Mouse (Mus musculus) embryonic facial prominence, embryonic 11.5 days (tissue): ENCODE measurements around the gene Exoc7. TPM values are rescaled to one million over a fixed set of nuclear protein-coding genes. Genes with fewer than 3 reads are reported as not detected.

Source experiments
- ATAC-seq: fragments of 200-750 bp; cut with Nextera tagmentation; replicated peaks from 2 replicates; pipeline ENCODE4 v1.8.0; 2017; ENCODE audit warnings: low read depth; ENCODE audit not compliant: insufficient number of reproducible peaks, low FRiP score, low TSS enrichment
- DNase-seq: peaks from one replicate; pipeline ENCODE4 v3.0.0-alpha.2; 2015; ENCODE audit warnings: low spot score
- H3K27ac ChIP-seq: fragments of 300-500 bp; sonication (generic); replicated peaks from 2 replicates; pipeline ENCODE4 v1.5.1; 2014; ENCODE audit warnings: mild to moderate bottlenecking, low read depth, low read length, control low read depth
- H3K27me3 ChIP-seq: fragments of 300-500 bp; sonication (generic); 2 replicates; pipeline ENCODE4 v1.6.1; 2014; ENCODE audit warnings: mild to moderate bottlenecking, low read length, moderate library complexity, mixed read lengths; ENCODE audit not compliant: control insufficient read depth, insufficient read depth
- H3K36me3 ChIP-seq: fragments of 300-500 bp; sonication (generic); replicated peaks from 2 replicates; pipeline ENCODE4 v1.6.1; 2014; ENCODE audit warnings: low read depth, mild to moderate bottlenecking, low read length, moderate library complexity, mixed read lengths; ENCODE audit not compliant: control insufficient read depth, insufficient read depth
- H3K4me1 ChIP-seq: fragments of 300-500 bp; sonication (generic); 2 replicates; pipeline ENCODE4 v1.6.1; 2014; ENCODE audit warnings: low read length, mixed read lengths; ENCODE audit not compliant: control insufficient read depth, insufficient read depth
- H3K4me2 ChIP-seq: fragments of 300-500 bp; sonication (generic); 2 replicates; pipeline ENCODE4 v1.6.1; 2014; ENCODE audit warnings: low read depth, mild to moderate bottlenecking, control low read depth, low read length, moderate library complexity
- H3K4me3 ChIP-seq: fragments of 300-500 bp; sonication (generic); 2 replicates; pipeline ENCODE4 v1.5.1; 2014; ENCODE audit warnings: low read depth, low read length, control low read depth
- H3K9ac ChIP-seq: fragments of 300-500 bp; sonication (generic); replicated peaks from 2 replicates; pipeline ENCODE4 v1.6.1; 2014; ENCODE audit warnings: mild to moderate bottlenecking, control low read depth, low read length
- H3K9me3 ChIP-seq: fragments of 300-500 bp; sonication (generic); replicated peaks from 2 replicates; pipeline ENCODE4 v1.6.1; 2016; ENCODE audit warnings: mild to moderate bottlenecking, low read length, inconsistent platforms, mixed read lengths; ENCODE audit not compliant: control insufficient read depth
- WGBS: fragments of 180-500 bp; shearing (Covaris S2); extraction: QIAGEN DNeasy Blood & Tissue Kit; methylation state at CpG from one replicate; pipeline ENCODE4 v1.1.7; 2014; 5-methylcytosine and 5-hydroxymethylcytosine counted together
- polyA plus RNA-seq: library from polyadenylated mRNA; unstranded; fragments of >200 nt; fragmentation: Nextera tagmentation; extraction: Ambion mirVana; gene quantifications from 2 replicates; pipeline ENCODE4 v1.2.1, GENCODE M21; 2014

The Exoc7 gene
- polyA plus RNA-seq, 1 experiment from 2014 or later: 64.2 TPM

DNA sequence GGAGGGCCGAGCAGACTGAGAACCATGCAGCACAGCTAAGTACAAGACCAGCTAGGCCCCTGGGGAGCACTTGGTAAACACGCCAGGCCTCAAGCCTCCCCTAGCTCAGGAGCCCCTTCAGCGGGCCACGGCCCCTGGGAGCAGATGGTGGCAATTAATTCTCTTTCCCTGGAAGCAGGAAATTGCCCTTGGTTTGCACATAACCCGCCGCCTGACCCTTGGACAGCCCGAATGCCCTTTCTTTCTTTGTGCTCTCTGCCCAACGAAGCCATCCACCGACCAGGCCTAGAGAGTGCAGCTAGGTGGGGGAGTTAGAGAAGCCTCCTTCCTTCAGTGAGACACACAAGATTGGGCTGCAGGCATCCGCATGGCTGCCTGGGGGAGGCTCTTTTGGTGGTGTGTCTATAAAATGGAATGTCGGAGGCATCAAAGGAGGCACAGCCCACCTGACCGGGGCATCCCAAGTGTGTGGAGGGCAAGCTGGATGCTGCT lies 65.2 kb downstream of the Exoc7 start:
- H3K9me3 ChIP-seq: no peaks in the 10 kb centered on the region
- no peak for ATAC-seq
- WGBS: 16% methylated on average over 12 of the region's 12 CpGs
- peaks cover 11% of the 10 kb centered on the region; the same call in 1 of the 2 replicates for H3K27me3 ChIP-seq
- peak overlapping the region; percentile 3; the same call in 1 of the 2 replicates for H3K27ac ChIP-seq
- H3K36me3 ChIP-seq: peaks cover 14% of the 10 kb centered on the region
- DNase-seq: peak; percentile 68
- peak overlapping the region; percentile 15; the same call in 1 of the 2 replicates for H3K9ac ChIP-seq
- H3K4me2 ChIP-seq: no peak overlapping the region
- no peaks in the 10 kb centered on the region; the same call in 1 of the 2 replicates for H3K4me1 ChIP-seq
- H3K4me3 ChIP-seq: no peak overlapping the region

DNA sequence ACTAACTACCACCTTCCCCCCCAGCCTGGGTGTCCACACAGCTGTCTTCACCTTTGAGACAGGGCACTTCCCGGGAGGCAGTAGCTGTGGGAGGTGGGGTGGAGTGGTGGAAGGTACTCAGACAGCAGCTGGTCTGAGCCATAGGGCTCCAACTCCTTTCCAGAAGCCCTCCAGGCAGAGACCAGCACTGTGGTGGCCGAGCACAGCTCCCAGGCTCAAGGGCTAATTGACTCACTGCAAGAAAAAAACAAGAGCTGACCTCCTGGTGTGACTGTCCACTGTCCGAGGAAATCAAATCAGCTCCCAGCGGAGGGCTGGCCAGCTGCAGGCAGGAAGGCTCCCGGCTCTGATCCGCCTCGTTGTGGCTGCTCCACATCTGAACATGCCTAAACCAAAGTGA lies 67.2 kb downstream of the Exoc7 start:
- WGBS: 10% methylated on average over 7 of the region's 7 CpGs
- no peak overlapping the region for H3K4me3 ChIP-seq
- H3K27ac ChIP-seq: no peak overlapping the region
- H3K36me3 ChIP-seq: no peaks in the 10 kb centered on the region; the same call in 1 of the 2 replicates
- no peak for ATAC-seq
- no peaks in the 10 kb centered on the region; the same call in 1 of the 2 replicates for H3K4me1 ChIP-seq
- H3K9me3 ChIP-seq: no peaks in the 10 kb centered on the region
- H3K27me3 ChIP-seq: peaks cover 11% of the 10 kb centered on the region; the same call in 1 of the 2 replicates
- H3K4me2 ChIP-seq: no peak overlapping the region
- DNase-seq: no peak
- no peak overlapping the region for H3K9ac ChIP-seq

Other genes starting within 250 kb of the Exoc7 start
- gene Unc13d, start 229.3 kb downstream of the Exoc7 start, polyA plus RNA-seq: 0.71 and 1.2 TPM in 2 replicates
- gene Wbp2, start 220.2 kb downstream of the Exoc7 start, polyA plus RNA-seq: 47.0 and 49.6 TPM in 2 replicates
- 3.4 and 4.5 TPM in 2 replicates for gene Trim47, start 180.0 kb downstream of the Exoc7 start, polyA plus RNA-seq
- gene Trim65, start 176.1 kb downstream of the Exoc7 start, polyA plus RNA-seq: 1.2 and 1.8 TPM in 2 replicates
- gene Mrpl38, start 168.4 kb downstream of the Exoc7 start, polyA plus RNA-seq: 101 and 102 TPM in 2 replicates
- 20.3 and 25.9 TPM in 2 replicates for gene Fbf1, start 139.1 kb downstream of the Exoc7 start, polyA plus RNA-seq
- gene Ten1, start 108.4 kb downstream of the Exoc7 start, polyA plus RNA-seq: 54.7 and 59.2 TPM in 2 replicates
- gene Acox1, start 108.2 kb downstream of the Exoc7 start, polyA plus RNA-seq: 22.1 and 22.4 TPM in 2 replicates
- 0.73 and 0.88 TPM in 2 replicates for gene Evpl, start 69.2 kb downstream of the Exoc7 start, polyA plus RNA-seq
- gene Srp68, start 33.0 kb downstream of the Exoc7 start, polyA plus RNA-seq: 78.7 and 80.5 TPM in 2 replicates
- 0.11 and 0.52 TPM in 2 replicates for gene Galr2, start 26.3 kb downstream of the Exoc7 start, polyA plus RNA-seq
- 0.43 and 0.79 TPM in 2 replicates for gene Foxj1, start 28.2 kb upstream of the Exoc7 start, polyA plus RNA-seq
- 15.8 and 15.9 TPM in 2 replicates for gene Rnf157, start 105.8 kb upstream of the Exoc7 start, polyA plus RNA-seq
- gene Ubald2, start 126.9 kb upstream of the Exoc7 start, polyA plus RNA-seq: 63.6 and 68.4 TPM in 2 replicates
- 0.31 TPM in 1 of 2 replicates, not detected in the other for gene Qrich2, start 159.0 kb upstream of the Exoc7 start, polyA plus RNA-seq
- gene Prpsap1, start 187.0 kb upstream of the Exoc7 start, polyA plus RNA-seq: 171 and 182 TPM in 2 replicates
- 5.0 and 7.2 TPM in 2 replicates for gene Sphk1, start 223.7 kb upstream of the Exoc7 start, polyA plus RNA-seq